Mouse (Mus musculus) embryonic stem cell, embryonic (primary cell): ENCODE measurements at regions not wholly inside any gene's neighbourhood (a gene's known extent, or its start where the extent isn't known, plus 50 kb on each side); places are given as distances from the start of the nearest gene placed in this dataset.

Experiments used
- CTCF ChIA-PET, 4 experiments: fragments of 300-600 bp in 2 of 4; fragments of 350-600 bp in 2 of 4; sonication (Branson Sonifier 250); formaldehyde crosslinking; loops; one replicate each; lab custom pipeline; 2022; ENCODE audit warnings: inconsistent platforms in 2 of 4; lab: Charles Lee
- POLR2A ChIA-PET, 4 experiments: fragments of 300-600 bp in 2 of 4; fragments of 350-600 bp in 2 of 4; sonication (Branson Sonifier 250); formaldehyde crosslinking; loops; one replicate each; lab custom pipeline; 2022; ENCODE audit warnings: antibody characterized with exemption in 4 of 4, inconsistent platforms in 1 of 4; lab: Charles Lee

DNA sequence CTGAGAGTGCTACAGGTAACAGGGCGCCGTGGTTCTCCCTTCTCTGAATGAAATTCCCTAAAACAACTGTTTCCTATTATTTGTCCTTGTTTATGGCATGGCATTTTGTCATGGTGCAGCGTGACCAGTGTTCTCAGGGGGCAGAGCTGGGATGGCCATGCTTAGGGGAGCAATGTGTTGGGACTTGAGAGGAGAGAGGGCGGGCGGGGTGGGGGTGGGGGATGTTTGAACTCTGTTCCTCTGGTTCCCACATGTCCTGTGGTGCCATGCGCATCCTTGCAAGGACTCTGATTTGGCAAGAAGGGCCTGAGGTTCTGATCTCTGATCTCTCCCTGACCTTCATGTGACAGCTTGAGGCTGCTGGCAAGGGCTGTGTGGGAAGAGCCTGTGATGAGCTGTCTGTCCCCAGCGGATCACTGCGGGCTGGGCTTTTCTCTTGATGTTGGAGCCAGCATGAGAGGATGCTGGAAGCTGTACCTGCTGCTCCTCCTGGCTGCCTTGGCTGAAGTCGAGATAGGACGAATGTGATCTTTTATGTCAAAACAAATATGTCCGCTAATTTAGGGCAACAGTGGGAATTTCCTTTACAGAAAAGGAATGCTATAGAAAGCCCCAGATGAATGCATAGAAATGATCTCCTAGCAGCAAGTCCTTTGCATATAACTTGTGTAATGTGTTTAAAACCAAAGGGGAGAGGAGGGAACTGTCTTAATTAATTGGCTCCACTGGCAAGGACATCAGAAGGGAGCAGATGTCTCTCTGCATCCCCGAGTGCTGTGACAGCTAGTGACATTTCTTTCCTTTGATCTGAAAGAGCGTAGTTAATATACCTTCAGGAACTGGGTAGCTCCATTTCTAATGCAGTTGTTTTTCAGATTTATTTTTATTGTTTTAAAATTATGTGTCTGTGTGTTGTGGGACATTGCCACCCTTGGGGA is 255.2 kb upstream of the Pde3a start:
- ChIA-PET CTCF (interaction anchor here in 1 of 4 experiments (1.6 kb wide), 1 partner anchor 344 kb away, joined by 4 read pairs; no protein-coding TSS in a partner anchor), POLR2A (no interaction called here)

GRCm38 (mm10) chr6:140995340-140996135 is 253.5 kb upstream of the Pde3a start:
- POLR2A ChIA-PET: no interaction called here
- CTCF ChIA-PET: interaction anchor here in 2 of 4 experiments (0.8 to 1.6 kb wide), 2 partner anchors 90 to 342 kb away, joined by 3 to 4 read pairs; no protein-coding TSS in a partner anchor

DNA sequence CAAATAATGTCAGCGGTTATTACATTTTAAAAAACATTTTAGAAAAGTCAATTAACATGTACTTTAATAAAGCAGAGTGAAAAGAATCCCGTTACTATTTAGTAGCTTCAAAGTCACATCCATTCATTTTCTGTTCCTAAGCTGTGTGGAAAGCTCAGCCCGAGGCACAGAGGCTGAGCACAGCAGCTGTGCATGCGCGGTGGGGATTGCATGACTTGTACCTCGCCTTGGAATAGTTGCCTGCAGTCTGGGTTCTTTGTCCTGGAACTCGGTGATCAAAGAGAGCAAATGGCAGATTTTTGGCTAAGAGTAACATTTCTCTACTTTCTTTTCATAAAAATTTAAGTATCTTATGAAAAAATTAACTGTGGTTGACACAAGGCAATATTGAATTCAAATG is 251.0 kb upstream of the Pde3a start:
- POLR2A ChIA-PET: no interaction called here

DNA sequence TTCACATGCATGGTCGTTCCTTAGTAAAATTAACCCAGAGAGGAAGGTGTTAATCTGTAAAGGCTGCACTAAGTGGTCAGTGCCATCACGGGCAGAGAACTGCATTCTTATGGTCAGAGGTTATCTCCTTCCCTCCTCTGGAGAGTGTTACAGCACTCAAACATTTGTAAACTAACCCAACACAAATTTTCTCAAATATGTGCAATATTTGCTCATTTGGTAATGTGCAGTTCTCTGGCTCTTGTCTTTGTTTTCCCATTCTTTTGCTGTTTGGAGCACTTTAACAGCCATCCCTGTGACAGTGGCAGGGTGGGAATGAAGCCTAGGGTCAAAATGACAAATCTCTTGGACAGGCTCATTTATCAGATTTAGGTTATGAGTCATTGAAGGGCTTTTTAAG is 248.5 kb upstream of the Pde3a start:
- ChIA-PET CTCF (no interaction called here), POLR2A (no interaction called here)

More for the DNA sequence above, 251.0 kb upstream of the Pde3a start:
- CTCF ChIA-PET: no interaction called here

- POLR2A ChIA-PET: no interaction called here
- CTCF ChIA-PET: no interaction called here
These were observed 247.8 kb upstream of the Pde3a start for GRCm38 (mm10) chr6:141001306-141001705.

DNA sequence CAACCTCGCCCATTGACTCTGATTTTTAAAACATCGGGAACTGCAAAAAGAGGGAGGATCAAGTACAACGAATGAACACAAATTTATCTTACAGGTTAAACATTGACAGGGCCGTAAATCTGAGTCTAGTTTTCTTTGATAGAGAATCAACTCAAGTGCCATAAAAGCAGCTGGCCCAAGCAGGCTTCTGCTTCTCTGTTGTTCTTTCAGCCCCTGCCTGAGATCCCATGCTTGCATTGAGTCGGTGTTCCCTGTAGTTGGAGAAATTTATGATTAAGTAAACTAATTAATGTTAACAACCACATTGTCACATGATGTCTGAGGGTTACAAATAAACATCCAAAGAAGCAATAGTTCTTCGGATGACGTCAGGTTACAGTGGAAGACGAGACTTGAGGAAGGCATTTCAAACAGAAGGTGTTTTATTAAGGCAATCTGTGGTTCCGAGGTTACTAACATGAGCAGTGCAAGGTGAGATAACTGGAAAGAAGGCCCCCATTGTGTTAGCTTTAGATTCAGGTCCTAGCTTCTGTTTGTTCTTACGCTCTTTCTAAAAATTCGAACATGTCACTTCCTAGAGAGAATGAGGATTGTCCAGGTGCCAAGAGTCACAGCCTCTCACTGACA is 233.9 kb upstream of the Pde3a start:
- CTCF ChIA-PET: no interaction called here
- POLR2A ChIA-PET: no interaction called here

DNA sequence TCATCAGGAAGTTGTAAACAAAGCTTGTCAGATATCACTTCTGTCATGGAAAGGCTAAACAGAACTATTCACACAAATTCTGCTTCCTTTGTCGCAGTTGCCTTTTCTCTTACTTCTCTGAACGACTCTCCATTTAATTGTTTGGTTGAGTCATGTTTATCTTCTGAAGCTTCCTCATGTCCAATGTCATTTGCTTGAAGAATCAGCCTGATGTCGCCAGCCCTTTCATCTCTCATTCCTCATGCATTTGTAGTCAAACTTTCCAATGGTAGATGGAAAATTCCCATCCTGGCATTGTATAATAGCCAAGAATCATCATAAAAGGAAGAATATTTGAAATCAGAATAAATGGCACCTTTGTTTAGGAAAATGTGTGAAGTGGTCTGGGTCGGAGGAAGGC is 225.6 kb upstream of the Pde3a start:
- POLR2A ChIA-PET: no interaction called here
- CTCF ChIA-PET: no interaction called here

DNA sequence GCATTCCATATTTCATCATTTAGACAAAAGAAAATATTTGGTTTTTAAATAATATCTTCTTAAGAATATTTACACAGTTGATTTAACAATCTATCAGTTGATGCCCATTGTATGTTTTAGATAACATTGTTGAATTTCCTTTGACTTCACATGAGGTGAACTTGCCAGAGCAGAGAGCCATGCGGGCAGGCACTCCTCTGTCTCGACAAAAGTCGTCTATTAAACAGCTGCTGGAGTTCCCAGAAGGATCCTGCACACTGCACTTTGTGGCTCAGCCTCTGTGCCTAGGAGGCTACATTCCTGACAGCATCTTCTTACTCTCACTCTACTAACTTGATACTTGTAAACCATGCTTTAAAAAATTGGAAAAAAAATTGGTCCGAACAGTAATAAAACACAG is 221.7 kb upstream of the Pde3a start:
- ChIA-PET POLR2A (no interaction called here), CTCF (no interaction called here)

- ChIA-PET CTCF (no interaction called here), POLR2A (no interaction called here)
These were observed 221.3 kb upstream of the Pde3a start for GRCm38 (mm10) chr6:141027787-141028186.

DNA sequence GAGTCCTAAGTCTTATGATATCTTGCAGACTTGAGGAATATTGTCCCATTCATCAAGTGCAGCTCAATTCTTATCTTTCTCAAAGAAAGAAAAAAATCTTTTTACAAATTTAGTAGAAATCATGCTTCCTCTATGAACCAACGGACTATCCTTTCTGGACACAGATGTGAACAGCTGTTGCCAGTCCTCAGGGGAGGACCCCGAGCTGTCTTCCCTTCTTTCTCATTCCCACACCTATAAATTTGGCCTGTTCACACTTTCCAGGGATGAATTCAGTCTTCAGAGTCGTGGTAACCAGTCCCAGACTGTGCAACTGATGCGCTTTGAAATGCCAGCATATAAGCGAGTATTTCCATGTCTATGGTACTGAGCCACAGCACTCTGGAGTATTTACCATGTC is 214.2 kb upstream of the Pde3a start:
- ChIA-PET CTCF (no interaction called here), POLR2A (no interaction called here)

GRCm38 (mm10) chr6:141041358-141041757 is 207.7 kb upstream of the Pde3a start:
- CTCF ChIA-PET: interaction anchor here in 1 of 4 experiments (0.9 kb wide), 1 partner anchor 210 kb away, joined by 4 read pairs; no protein-coding TSS in a partner anchor

GRCm38 (mm10) chr6:141041781-141042625 is 207.1 kb upstream of the Pde3a start:
- CTCF ChIA-PET: interaction anchor here in 1 of 4 experiments (0.9 kb wide), 1 partner anchor 210 kb away, joined by 4 read pairs; no protein-coding TSS in a partner anchor
- POLR2A ChIA-PET: no interaction called here

More at GRCm38 (mm10) chr6:141041358-141041757, 207.7 kb upstream of the Pde3a start:
- POLR2A ChIA-PET: no interaction called here

DNA sequence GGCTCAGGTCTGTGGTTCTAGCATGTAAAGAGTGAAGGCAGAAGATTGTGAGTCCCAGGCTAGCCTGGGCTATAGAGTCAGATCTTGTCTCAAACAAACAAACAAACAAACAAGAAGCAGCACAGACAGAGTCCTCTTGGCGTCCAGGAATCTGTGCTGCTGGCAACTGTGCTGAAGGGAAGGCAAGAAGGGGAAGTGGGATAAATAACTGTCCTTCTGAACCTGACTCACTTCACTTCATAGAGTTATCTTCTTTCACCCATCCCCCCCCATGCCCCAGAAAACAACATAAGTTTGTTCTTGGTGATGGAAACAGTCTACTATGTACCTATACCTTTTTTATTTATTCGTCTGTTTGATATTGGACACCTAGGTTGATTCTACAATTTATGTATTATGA is 200.8 kb upstream of the Pde3a start:
- POLR2A ChIA-PET: no interaction called here
- CTCF ChIA-PET: no interaction called here

GRCm38 (mm10) chr6:141050038-141050684 is 198.9 kb upstream of the Pde3a start:
- ChIA-PET POLR2A (no interaction called here), CTCF (interaction anchor here in 1 of 4 experiments (0.8 kb wide), 1 partner anchor 53 kb away, joined by 3 read pairs; no protein-coding TSS in a partner anchor)

- ChIA-PET POLR2A (no interaction called here), CTCF (no interaction called here)
These were observed 195.0 kb upstream of the Pde3a start for GRCm38 (mm10) chr6:141054026-141054425.

- ChIA-PET POLR2A (interaction anchor here in 1 of 4 experiments (0.6 kb wide), 1 partner anchor 136 kb away, joined by 3 read pairs; no protein-coding TSS in a partner anchor), CTCF (no interaction called here)
These were observed 189.7 kb upstream of the Pde3a start for GRCm38 (mm10) chr6:141059250-141059916.

DNA sequence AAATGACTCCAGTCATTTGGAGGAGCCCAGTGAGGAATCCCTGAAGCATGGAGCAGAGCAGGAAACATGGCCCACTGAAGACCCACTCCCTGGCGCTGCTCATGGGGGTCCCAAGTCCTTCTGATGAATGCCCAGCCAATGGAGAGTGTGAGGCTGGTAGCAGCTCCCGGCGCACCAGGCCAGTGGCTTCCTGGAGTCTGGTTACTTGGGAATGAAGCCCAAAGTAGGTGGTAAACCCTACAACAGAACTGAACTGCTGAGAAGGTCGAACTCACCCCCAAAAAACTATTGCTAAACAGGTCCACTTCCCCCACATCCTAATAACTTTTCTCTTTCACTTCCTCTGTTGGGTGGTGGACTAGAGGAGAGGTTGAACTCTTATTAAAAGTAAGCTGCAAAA is 183.3 kb upstream of the Pde3a start:
- POLR2A ChIA-PET: interaction anchor here in 1 of 4 experiments (0.6 kb wide), 1 partner anchor 305 kb away, joined by 3 read pairs; no protein-coding TSS in a partner anchor
- CTCF ChIA-PET: no interaction called here
